Mouse (Mus musculus) urinary bladder, postnatal 36 days (tissue): ENCODE results near the gene Qsox1.
A peak's percentile ranks its signal among the peaks of the same experiment; 100 is the strongest.

ENCODE experiments used
- DNase-seq, 2 experiments: peaks; one replicate each; pipeline ENCODE4 v3.0.0; 2022; ENCODE audit warnings: low spot score in 2 of 2, mixed read lengths in 1 of 2

The Qsox1 gene

DNA sequence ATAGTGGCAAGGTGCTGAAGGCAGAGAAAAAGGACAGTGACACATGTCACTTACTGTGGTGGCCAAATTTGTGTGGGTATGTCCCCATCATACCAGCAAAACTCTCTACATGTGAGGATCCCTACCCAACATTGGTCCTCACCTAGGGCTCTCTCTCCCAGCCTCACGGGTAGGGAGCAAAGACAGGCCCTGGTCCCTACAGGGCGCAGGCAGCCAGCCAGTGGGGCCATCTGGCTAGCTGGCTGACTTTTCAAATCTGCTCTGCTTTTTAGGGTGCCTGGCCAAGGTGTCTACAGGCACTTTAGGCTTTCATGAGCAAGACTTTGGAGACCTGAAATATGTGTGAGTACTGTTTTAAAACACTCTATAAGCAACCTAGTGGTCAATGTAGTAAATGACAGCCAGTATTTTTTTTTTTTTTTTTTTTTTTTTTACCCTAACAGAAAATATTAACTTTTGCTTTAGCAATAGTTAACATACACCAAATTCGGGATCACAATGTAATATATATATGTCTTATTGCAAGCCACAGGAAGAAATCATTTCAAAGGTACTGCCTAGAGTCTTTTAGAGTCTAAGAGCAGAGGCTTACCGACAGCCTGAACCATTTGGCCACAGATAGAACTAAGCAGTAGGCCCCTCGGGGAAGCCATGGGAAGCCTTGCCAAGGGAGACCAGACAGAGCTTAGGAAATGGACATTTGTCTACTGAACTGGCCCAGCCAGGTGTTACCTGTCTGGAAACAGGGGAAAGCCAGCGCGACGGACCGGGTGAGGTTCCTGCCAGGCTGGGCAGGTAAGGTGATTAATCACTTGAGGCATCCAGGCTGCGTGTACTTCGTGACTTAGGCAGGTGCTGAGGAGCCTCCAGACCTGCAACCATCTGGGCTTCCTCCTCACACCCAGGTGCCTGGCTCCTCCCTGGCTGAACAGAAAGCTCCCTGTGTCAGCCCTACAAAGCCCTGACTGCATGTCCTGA, 11.4 kb downstream of the Qsox1 start:
- no peak for DNase-seq

DNA sequence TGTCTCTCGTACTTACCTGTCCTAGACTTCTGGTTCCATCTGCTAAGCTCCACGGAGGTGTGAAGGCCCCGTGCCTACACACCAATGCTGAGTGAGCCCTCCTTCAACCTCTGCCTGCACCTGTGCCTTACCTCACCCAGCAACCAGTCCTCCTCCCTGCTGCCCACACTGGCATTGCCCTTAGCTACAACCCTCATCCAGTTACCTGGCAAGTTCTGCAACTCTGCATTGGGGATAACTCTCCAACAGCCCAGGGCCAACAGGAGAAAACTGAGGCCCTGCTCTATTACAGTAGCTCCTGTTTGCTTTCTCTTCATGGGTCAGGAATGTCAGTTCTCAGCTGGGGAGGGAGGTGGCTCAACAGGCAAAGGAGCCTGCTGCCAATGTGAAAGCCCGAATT, 14.7 kb downstream of the Qsox1 start:
- DNase-seq: no peak

DNA sequence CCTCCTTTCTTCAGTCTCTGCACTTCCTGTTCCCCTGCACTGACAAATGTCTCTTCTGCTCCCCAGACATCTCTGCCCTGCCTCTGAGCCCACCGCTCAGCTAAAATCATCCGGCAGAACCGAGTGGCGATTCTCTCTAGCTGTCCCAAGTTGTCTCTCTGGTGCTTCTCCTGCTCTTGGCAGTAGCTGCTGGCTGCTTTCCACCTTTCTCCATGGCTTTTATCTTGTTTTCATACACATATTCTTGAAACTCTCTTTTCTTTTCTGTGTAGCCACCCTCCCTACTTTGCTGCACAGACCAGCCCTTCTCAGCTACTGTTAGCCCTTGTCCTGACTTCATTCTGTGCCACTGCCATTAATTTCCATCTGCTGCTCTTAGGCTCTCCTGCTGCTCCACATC, 15.3 kb downstream of the Qsox1 start:
- no peak for DNase-seq

DNA sequence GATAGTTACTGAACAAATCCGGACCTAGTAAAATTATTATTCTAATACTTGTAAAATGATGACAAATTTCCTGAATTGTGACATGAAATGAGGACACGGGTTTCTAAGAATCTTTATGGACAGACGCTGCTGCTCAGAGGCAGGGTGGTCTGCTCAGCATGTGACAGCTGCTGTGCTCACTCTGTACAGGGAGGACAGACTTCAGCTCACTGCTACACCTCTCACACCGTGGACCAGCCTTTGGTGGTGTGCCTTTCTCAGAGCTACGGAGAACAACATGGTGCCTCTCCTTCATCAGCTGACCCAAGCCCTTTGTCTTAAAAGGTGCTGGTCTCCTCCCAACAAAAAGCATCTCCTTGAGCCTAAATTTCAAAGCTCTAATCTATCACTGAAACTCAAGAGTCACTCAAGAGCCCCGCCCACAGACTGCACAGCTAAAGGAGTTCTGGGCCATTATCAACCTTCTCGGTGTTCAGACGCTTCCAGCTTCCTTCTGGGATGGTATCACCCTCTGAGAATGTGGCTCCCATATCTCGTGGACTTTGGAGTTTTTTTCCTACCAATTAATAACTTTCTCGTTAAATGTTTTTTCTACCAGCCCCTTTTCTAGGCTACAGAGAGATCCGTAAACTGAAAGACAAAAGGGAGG, 15.8 kb downstream of the Qsox1 start:
- no peak for DNase-seq

DNA sequence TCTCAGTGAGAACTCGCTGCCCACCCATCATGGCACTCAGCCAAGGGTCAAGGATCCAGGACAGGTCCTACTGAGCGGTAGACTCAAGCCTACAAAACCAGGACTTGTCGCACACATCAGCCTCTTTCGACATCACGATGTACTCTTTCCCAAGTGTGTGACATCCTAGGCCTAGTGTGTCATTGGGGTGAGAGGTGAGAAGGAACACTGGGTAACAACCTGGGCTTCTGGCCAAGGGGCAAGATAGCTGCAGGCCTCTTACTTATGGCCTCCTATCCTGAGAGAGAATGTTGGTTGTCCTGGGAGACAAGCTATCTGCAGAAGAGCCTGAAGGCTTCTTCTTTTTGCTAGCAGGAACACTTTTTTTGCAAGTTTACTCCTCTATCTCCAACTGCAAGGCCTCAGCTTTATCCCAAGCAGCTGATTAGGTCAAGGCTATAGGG, 16.9 kb downstream of the Qsox1 start:
- peak in 1 of 2 experiments; percentile 45 for DNase-seq

DNA sequence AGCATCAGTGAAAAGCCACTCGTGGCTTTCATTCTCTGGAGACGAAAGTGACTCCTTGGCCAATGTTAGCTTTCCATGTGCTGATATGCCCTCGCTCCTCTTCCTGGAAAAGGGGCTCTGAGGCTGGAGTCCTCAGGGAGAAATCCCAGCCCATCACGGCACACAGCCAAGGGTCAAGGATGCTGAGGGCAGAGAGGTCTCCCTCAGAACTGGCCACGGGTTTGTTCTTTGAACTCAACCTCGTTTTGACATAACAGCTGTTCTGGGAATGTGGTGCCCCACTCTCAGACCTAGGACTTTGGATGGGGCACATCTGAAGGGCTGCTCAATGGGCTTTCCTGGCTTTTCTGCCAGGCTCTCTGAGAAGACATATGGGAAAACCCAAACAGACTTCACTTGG, 17.8 kb downstream of the Qsox1 start:
- no peak for DNase-seq

DNA sequence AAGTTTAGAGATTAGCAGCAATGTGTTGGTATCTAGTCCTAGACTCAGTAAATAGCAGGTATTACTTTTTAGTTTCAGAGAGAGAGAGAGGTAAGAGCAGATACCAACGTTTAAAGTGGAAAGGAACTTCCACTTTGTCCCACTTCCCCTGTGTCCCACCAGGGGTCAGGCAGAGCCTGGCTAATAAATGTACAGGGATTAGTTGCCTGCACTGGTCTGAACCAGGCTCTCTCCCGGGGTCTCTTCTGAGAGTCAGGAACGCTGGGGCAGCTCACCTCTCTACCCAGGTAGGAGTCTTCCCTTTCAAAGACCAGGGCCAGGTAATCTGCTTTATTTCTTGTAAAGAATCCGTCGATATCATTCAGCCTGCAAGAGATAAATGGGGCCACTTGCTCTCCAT, 20.8 kb downstream of the Qsox1 start:
- no peak for DNase-seq

DNA sequence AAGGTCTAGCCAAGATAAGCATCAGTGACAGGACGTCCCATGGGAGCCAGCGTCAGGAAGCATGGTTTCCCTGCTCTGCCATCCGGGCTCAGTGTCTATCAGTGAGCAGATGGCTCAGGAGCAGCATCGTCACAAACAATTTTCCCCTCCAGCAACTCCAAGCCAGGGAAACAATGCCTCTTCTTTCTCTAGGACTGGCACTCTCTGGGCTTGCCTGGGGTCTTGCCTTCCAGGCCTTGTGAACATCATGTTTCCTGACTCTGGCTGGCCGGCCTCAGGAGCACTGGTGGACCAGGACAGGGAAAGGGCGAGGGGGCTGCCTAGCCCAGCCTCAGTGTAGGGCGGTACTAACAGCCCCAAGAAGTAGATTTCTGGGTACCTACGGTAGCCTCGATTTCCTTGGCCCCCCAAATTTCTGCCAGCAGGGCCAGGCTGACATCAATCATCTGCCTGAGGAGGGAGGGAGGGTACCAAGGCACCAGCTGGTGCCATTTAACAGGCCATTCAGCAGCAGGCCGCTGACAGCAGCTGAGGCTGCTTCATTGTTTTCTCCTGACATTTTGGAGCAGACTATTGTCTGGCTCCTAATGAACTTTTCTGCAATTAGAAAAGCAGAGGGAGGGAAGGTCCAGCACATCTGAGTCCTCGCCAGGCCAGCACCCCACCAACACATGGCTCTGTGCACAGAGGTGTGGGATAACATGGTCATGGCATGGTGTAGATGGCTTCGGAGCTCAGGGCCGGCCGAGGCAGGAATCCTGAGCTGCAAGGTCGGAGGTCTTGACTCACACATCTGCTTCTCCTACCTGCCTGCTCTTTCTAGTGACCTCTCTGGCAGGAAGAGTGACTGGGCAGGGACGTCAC, 22.3 kb downstream of the Qsox1 start:
- DNase-seq: no peak

DNA sequence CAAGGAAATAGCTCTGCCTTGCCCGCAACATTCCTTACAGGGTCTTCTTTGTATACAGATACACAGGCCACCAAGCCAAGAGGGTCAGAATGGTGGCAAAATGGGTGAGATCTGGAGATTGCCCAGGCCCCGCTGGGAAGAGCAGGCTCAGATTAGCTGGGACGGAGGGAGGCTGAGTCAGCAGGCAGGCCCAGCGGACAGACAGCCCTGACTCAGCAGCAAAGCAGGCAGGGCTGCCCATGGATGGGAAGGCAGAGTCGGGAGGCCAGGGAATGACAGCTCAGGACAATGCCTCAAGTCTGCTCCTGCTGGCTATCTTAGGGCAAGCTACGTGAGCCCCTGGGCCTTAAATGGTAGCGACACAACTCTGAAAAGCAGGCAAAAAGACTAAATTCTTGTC, 26.8 kb downstream of the Qsox1 start:
- DNase-seq: no peak

DNA sequence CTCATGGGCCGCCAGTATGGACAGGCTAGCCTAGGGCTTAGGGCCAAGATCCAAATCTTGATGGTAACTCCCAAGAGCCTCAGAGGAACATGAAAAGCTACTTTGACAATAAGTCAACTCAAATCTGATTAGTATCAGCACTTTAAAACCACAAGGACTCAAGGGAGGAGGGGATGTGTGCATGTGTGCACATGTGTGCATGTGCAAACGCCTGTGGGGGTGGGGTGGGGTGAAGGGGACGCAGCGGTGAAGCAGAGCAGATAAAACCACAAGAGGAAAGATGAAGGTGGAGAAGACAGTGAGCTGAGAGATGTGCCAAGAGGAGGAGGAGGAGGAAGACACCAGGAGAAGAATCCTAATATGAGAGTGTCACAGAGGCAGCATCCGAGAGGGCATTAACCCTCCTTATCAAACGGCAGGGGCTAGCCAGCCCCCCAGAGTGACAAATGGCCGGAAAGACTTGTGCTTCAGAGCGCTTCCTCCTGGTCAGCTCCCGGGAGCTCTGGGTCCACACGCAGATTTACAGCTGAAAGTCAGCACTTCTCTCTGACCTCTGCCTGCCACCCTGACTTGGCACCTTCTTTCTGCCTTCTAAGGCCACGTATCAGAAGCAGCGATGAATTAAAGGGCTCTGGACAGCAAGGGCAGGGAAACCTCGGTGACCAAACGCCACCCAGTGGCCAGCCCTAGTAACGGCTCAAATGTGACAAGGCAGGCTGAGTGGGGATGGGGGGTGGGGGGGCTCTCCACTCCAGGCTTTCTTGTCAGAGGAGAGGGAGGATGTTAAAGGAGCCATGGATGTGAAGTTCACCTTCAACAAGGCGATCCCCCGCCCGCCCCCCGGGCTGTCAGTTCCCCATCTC, 28.1 kb downstream of the Qsox1 start:
- DNase-seq: peak; percentile 33 to 48

DNA sequence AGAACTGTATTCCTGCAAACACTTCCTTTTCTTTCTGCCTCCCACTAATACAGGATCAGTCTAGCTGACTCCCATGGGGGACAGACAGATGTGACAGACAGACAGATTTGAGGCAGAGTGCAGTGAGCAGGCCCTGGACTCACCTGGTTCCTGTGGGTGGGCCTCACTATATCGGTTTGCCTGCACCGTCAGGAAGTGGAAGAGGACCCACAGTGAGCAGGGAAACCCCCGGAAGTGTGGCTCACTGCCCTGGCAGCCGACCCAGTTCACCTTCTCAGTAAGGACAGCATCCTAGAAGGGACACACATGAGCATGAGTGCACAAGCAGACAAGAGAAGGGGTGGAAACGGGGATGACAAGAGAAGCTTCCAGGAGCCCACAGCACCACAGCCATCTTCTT, 30.3 kb downstream of the Qsox1 start:
- DNase-seq: no peak

DNA sequence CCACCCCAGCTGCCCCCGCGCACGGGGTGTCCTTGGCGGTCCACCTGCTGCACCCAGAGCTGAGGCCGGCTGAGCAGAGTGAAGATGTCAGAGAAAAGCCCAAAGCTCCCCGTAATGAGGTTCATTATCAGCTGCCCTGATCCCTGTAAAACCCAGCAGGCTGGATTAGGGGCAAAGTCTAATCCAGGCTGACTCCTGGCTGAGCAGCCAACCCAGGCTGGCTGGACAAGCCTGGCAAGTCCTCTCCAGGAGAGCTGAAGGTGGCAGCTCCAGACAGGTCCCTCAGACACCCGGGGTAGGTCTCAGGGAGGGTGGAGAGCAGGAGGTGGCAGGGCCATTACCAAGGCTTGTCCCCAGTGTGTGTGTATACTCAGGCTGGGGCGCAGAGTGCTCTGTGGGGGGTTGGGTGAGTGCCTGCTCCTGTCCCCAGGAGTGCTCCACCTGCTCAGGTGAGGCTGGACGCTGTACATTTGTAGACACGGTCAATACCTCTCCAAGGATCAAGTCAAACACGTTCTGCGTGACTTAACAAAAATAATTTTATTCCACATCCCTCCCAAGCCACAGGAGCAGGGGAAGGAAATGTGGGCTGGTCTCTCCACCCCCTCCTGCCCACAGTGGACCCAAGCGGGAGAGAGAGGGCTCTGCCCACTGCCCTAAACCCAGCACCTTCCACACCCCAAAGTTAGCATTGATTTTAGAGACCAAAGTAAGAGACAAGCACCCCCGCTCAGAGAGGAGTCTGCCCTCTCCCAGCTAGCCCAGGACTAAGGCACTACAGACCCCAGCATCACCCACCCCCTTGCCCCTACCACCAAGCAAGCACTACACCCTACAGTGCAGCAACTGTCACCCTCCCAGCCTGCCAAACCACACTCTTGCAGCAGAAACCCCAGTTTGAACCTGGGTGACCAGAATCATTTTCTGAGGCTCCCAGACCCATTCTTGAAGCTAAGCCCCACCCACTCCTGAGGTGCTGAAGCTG, 34.8 kb downstream of the Qsox1 start:
- peak in 1 of 2 experiments; percentile 27 for DNase-seq

DNA sequence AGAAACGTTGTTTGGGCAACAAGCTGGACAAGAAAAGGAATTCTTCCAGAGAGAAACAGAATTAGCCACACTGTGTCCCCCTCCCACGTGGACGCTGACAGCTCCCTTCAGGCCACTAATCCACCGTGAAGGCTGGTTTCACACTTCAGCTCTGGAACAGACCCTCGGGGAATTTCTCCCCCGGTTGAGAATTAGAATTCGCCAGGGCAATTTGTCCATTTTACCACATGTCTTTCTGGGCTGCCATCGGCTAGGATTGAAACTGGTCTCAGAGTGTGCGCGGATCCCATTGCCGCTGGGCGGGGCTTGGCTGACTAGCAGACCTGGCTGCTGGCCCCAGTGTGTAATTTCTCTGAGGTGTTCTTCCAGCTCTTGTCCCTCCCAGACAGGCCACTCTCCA, 53.5 kb downstream of the Qsox1 start:
- DNase-seq: peak in 1 of 2 experiments; percentile 31

DNA sequence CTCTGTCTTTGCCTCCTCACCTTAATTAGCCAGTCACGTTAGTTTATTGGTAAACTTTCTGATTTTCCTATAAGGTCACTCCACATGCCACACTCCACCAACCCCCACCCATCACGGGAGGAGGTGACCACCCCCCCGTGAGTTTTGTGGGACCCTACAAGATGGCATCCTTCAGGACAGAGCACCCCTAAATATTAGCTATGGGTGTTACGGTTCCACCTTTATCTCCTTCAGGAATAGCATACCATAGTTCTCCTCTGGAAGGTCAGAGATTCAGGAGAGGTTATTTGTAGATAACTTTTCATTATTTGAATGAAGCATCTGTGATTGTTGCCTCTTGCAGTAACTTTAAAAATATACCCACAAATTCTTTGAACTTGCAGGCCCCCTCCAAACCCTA, 54.0 kb downstream of the Qsox1 start:
- DNase-seq: no peak

DNA sequence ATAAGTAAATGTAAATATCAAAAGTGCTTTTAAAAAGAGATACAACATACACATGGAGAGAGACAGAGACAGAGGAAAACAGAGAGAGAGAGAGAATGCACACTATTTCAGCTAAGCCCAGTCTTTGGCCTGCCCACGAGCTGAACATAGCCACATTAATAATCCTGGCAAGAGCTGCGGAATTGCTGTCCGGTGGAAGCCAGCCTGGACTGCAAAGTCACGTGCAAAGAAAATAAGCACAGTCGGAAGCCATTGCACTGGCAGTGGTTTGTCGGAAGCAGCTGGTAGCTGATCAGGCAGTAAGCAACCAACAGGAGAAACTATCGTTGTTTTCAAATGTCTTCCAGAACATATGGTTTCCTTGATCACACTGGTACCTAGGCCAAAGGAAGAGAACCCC, 55.1 kb downstream of the Qsox1 start:
- no peak for DNase-seq

DNA sequence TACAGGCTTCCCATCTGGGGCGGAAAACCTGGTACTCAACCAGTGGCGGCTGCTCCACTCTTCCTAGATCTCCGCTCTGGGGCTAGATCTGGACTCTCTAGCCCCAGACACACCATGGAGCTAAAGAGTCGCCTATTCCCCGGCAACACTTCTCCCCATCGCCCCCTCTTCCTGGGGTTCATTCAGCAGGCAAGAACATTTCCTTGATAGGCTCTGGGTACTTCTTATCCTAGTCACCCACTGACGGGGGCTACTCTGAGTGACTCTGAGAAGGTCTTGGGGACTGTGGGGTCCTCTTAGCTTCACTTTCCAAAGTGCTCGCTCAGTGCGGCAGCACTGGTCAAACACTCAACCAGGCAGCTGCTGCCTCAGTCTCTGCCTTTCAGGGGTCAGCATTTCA, 59.3 kb downstream of the Qsox1 start:
- no peak for DNase-seq

DNA sequence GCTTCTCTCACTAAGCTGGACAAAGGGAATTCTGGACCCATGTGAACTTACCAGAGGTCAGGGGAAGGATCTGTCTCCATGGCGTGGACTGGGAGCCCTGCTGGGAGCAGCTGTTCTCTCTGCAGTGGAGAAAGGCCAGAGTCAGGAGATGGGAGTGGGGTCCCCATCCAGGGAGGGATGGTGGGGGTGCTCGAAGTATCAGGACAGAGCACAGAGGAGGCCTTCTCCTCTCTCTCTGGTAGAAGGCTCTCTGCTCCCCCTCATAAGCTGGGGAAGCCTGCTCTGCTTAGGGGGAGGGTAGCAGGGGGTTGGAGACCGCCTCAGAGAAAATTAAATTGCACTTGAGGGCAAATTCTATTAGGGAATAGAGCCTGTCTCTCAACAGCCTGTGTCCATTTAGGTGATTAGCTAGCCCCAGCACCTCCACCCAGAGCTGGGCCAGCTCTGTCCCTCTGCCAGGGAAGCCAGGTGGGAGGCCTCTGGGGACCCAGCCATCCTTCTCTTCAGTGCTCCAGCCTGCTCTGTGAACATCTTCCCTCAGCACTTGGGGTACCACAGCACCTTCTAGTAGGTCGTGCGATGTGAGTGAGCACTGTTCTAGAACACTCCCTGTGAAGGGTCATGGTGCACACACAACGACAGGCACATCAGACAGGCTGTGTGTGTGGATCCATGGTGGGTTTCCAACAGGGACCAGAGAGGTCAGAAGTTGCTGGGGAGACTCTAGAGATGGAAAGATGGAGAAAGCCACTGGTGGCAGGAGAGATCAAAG, 61.0 kb downstream of the Qsox1 start, which contains the start of gene Lhx4:
TSS of gene Lhx4 (minus strand) at position 201 of the 772 bp plus-strand sequence.
- DNase-seq: no peak

DNA sequence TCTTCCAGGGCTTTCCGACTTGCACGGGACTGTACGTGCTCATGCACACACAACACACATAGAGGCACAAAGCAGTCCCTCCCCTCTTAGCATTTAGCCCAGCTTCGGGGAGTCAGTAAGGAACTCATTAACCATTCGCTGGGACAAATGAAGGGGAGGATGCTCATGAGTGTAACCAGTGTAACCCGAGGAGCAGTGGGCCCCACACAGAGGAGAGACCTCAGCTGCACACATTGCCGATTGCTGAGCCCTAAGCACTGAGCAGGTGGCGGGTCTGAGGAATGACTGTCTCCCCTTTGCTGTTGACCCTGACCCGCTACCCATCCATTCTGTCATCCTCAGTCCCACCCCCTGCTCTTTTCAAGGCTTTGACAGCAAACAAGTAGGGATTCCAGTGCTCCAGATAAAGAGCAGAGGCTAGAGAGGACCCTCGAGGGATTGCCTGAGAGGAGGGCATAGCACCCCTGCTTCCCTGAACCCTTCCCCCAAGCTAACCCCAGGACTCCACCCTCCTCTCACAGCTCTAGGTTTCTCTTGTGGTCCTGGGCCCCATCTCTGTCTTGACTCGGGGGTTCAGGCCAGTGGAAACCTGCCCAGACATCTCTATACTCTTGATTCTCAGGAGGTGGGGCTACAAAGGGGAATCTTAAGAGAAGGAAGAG, 62.0 kb downstream of the Qsox1 start:
- no peak for DNase-seq
